Mouse (Mus musculus): ENCODE measurements around the gene Hoxb13. TPM values are rescaled to one million over a fixed set of nuclear protein-coding genes. Genes with fewer than 3 reads are reported as not detected.
A peak's percentile ranks its signal among the peaks of the same experiment; 100 is the strongest.

The Hoxb13 gene
- polyA plus RNA-seq (2015; fragmentation: Nextera tagmentation; extraction: Ambion mirVana), result 2.3 and 3.6 TPM in 2 replicates

DNA sequence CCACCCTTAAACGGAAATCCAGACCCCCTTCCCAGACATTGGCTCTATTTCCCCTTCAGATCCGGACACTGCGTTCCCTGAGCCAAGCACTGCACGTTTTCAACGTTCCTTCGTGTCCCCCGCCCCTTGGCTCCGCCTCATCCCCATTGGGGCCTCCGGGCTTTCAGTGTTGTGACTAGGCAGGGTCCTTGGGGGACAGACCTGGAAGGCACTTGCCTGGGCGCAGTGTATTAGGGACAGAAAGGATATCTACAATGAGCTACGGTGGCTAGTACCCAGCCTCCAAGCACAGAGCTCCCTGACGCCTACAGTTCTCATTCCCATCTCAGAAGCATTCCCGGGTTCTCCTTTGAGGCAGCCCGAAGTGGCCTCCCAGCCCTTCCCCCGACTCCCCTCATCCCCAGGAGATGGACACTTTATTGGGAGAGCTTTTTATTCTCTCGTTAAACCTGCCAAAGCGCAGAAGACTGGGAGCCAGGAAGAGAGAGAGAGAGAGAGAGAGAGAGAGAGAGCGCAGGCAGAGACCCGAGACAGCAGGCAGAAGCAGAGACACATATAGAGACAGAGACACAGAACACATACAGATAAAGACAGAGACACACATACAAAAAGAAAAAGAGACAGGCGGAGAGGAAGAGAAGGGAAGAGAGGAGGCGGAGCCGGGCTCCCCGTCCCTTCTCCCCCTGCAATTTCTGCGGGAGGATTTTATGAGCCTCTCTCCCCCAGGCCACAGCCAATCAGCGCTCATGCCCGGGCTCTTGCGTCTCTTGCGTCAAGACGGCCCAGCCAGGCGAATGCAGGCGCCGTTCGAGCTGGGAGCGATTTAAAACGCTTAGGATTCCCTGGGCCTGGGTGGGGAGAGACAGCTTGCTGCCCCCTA lies at the start of gene Hoxb13:
TSS of gene Hoxb13 (plus strand) at position 796 of the 880 bp plus-strand sequence.
- 0 out of 2 replicates have a peak, but pooled peaks have one; percentile 43 for ATAC-seq
- WGBS, result under 1% methylated on average over 35 of the region's 35 CpGs
- Histone ChIP-seq H3K36me3 (no peaks in the 10 kb centered on the region), H3K27ac (no peak within 1 kb of the TSS), H3K4me1 (replicated peaks) (peaks cover 9% of the 10 kb centered on the region), H3K27me3 (replicated peaks) (peaks cover 96% of the 10 kb centered on the region), H3K9me3 (no peaks in the 10 kb centered on the region), H3K4me3 (replicated peaks) (peak within 1 kb of the TSS; percentile 25), H3K9ac (0 out of 2 replicates have a peak within 1 kb of the TSS, but pooled peaks have one; percentile 0), H3K4me2 (replicated peaks) (peak within 1 kb of the TSS; percentile 45)

DNA sequence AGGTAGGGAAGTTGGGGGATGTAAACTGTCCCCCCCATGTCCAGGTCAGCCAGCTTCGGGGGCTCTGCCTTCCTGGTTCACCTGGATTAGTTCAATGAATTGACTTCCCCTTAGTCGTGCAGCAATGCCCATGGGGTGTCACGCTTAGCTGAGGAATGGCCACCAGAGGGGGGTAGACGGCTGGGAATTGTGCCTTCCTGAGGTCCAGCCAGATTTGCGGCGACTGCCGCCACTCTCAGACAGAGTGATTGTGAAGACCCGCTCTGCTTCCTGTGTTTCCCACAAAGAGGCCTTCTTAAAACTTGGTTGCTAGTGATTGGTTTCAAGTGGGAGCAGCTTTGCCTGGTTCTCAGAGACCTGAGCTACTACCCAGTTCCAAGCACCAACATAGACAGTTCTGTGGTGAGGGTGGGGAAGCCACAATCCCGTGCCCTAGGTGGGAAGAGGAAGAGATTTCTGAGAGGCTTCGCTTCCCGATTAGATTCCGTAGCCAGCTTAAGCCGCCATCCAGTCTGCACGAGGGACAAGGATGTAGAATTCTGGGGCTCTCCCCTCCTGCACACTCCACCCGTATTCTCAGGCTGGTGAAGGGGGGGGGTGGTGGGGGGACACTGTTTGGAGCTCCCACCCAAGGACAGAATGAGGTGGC lies 48.4 kb upstream of the Hoxb13 start:
- no peak overlapping the region for H3K4me3 ChIP-seq (replicated peaks)
- H3K4me2 ChIP-seq (replicated peaks), result peak overlapping the region; percentile 52
- H3K36me3 ChIP-seq, result no peaks in the 10 kb centered on the region
- 2% methylated on average over 15 of the region's 15 CpGs for WGBS
- H3K9me3 ChIP-seq, result no peaks in the 10 kb centered on the region
- peak; percentile 74 for ATAC-seq
- peaks cover 19% of the 10 kb centered on the region for H3K27me3 ChIP-seq (replicated peaks)
- H3K9ac ChIP-seq, result peak overlapping the region; percentile 28; the same call in 1 of the 2 replicates
- peaks cover 2% of the 10 kb centered on the region for H3K4me1 ChIP-seq (replicated peaks)
- no peak overlapping the region for H3K27ac ChIP-seq

DNA sequence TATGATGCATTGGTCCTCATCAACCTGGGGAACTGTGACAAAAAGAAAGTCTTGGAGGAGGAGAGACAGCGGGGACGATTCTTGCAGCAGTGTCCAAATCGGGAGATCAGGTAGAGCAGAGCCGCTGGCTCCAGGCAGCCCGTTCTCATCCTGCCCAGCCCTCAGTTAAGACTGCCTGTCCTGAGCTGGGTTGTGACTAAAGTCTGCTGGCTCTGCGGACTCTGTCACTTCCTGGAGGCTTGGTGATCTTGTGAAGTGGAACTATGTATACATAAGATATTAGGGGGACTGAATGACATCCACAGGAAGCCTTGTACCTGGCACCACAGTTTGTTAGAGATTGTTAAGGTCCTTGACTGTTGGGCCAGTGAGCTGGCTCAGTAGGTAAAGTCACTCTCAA lies 46.6 kb upstream of the Hoxb13 start:
- Histone ChIP-seq H3K4me3 (replicated peaks) (no peak overlapping the region), H3K4me2 (replicated peaks) (no peak overlapping the region), H3K27ac (no peak overlapping the region), H3K36me3 (no peaks in the 10 kb centered on the region), H3K27me3 (replicated peaks) (peaks cover 28% of the 10 kb centered on the region), H3K4me1 (replicated peaks) (no peaks in the 10 kb centered on the region; the same call in none of the 2 replicates), H3K9me3 (no peaks in the 10 kb centered on the region), H3K9ac (no peak overlapping the region)
- 56% methylated on average over 6 of the region's 6 CpGs for WGBS
- ATAC-seq, result peak; percentile 66

DNA sequence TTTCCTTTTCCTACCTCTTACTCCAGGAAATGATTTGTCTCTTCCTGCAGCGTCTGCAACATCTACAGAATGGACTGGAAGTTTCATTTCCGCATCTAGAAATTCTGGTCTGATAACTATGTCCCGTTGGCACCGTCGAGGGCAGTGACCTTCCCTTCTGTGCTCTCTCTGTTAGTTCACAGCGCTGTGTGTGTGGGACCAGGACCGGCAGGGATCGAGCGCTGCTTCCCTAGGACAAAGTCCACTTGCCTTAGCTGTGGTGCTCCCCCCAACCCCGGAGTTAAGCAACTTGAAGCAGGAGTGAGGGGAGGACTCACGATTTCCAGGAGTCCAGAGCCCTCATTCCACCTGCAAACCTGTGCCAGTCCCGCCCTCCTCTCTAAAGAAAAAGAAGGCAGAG lies 29.3 kb upstream of the Hoxb13 start:
- 50% methylated on average over 12 of the region's 12 CpGs for WGBS
- no peaks in the 10 kb centered on the region for H3K9me3 ChIP-seq
- H3K4me2 ChIP-seq (replicated peaks), result peak overlapping the region; percentile 31
- H3K4me3 ChIP-seq (replicated peaks), result no peak overlapping the region
- no peak overlapping the region for H3K27ac ChIP-seq
- H3K9ac ChIP-seq, result no peak overlapping the region
- no peaks in the 10 kb centered on the region for H3K36me3 ChIP-seq
- no peak for ATAC-seq
- H3K27me3 ChIP-seq (replicated peaks), result peaks cover 53% of the 10 kb centered on the region
- no peaks in the 10 kb centered on the region for H3K4me1 ChIP-seq (replicated peaks)

DNA sequence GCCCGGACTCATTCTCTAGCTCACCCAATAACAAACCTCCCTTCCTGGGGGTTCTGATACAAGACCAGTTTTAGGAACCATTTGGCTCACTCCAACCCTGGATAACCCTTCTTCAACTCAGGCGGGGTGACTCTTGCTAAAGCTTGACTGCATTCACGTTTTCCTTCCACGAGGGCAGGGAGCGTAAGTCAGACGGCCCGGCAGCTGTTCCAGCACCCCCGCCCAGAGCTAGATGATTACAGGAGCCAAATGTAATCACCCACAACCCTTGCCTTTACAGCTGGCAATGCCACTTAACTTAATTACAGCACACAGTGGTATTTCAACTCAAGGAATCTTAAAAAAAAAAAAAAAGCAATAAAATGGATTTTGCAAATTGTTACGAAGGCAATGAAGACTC lies 26.0 kb upstream of the Hoxb13 start:
- Histone ChIP-seq H3K9me3 (no peaks in the 10 kb centered on the region), H3K4me2 (replicated peaks) (no peak overlapping the region), H3K9ac (no peak overlapping the region), H3K4me3 (replicated peaks) (no peak overlapping the region), H3K4me1 (replicated peaks) (peaks cover 4% of the 10 kb centered on the region; the same call in 1 of the 2 replicates), H3K36me3 (no peaks in the 10 kb centered on the region), H3K27me3 (replicated peaks) (peaks cover 86% of the 10 kb centered on the region), H3K27ac (no peak overlapping the region)
- no peak for ATAC-seq
- WGBS, result 25% methylated on average over 9 of the region's 9 CpGs

DNA sequence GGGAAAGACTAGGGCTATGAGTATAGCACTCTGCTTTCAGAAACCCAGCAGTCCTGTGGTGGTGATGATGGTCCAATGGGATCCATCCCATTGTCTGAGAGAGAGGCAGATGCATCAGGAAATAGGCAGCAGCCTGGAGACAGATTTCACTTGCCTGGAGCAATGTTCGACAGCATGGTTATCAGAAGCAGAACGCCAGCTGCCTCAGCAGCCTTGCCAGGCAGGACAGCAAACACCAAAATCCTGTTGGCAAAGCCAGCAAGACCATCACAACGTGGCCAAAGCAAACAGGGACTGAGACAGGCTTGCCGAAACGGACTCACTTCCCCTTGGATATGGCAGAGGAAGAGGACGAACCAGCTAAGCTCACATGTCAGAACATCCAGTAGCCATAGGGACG lies 25.1 kb upstream of the Hoxb13 start:
- Histone ChIP-seq H3K36me3 (no peaks in the 10 kb centered on the region), H3K4me2 (replicated peaks) (no peak overlapping the region), H3K9ac (no peak overlapping the region), H3K4me1 (replicated peaks) (peaks cover 5% of the 10 kb centered on the region; the same call in 1 of the 2 replicates), H3K27ac (no peak overlapping the region), H3K4me3 (replicated peaks) (no peak overlapping the region), H3K9me3 (no peaks in the 10 kb centered on the region), H3K27me3 (replicated peaks) (peaks cover 95% of the 10 kb centered on the region)
- no peak for ATAC-seq
- WGBS, result 20% methylated on average over 7 of the region's 7 CpGs

DNA sequence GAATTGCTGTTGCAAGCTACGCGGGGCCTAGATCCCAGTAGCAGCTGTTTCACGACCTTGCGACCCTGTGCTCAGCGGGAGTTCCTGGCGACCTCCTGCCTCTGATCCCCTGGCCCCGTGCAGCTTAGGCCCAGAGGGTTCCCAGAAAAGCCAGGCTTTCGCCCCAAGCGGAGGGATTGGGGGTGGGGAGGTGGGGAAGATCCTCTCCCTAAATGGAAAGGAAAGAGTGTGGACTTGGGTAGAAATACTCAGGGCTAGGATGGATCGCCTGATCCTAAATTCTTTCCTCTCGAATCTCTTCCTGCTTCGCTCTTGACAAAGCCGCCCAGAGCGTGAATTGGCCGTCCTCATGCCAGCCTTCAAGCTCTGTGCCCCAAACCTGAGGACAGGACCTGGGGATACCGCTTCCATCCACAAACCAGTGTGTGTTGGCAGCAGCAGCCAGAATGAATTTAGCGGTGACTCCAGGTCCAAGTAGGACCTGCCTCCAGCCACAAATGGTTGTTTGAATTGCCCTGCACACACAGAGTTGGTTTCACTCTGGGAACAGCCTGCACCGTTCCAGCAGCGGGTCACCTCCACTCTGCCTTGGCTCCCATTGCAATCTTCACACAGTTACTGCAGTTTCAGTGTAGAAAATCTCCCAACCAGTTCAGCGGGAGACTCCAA lies 23.3 kb upstream of the Hoxb13 start:
- no peak for ATAC-seq
- H3K27me3 ChIP-seq (replicated peaks), result peaks cover 94% of the 10 kb centered on the region
- H3K27ac ChIP-seq, result no peak overlapping the region
- peaks cover 5% of the 10 kb centered on the region; the same call in 1 of the 2 replicates for H3K4me1 ChIP-seq (replicated peaks)
- H3K9ac ChIP-seq, result no peak overlapping the region
- WGBS, result 17% methylated on average over 20 of the region's 20 CpGs
- H3K36me3 ChIP-seq, result no peaks in the 10 kb centered on the region
- H3K4me3 ChIP-seq (replicated peaks), result no peak overlapping the region
- no peaks in the 10 kb centered on the region for H3K9me3 ChIP-seq
- H3K4me2 ChIP-seq (replicated peaks), result no peak overlapping the region

DNA sequence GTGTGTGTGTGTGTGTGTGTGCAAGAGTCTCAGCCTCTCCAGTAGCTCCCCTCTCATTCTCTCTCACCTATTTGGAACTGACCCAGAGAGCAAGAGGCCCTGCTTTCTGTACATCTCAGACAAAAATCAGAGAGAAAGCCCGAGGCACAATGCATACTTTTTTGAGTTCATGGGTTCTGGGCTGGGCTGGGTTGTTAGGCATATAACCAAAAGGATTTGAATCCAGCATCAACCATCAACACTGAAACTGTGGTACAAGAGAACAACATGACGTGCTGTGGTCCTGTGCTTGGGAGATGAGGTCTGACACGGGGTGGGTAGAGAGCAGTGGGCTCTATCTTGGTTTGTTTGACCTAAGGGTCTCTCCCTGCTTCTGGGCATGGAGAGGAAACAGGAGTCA lies 22.5 kb upstream of the Hoxb13 start:
- H3K4me2 ChIP-seq (replicated peaks), result no peak overlapping the region

DNA sequence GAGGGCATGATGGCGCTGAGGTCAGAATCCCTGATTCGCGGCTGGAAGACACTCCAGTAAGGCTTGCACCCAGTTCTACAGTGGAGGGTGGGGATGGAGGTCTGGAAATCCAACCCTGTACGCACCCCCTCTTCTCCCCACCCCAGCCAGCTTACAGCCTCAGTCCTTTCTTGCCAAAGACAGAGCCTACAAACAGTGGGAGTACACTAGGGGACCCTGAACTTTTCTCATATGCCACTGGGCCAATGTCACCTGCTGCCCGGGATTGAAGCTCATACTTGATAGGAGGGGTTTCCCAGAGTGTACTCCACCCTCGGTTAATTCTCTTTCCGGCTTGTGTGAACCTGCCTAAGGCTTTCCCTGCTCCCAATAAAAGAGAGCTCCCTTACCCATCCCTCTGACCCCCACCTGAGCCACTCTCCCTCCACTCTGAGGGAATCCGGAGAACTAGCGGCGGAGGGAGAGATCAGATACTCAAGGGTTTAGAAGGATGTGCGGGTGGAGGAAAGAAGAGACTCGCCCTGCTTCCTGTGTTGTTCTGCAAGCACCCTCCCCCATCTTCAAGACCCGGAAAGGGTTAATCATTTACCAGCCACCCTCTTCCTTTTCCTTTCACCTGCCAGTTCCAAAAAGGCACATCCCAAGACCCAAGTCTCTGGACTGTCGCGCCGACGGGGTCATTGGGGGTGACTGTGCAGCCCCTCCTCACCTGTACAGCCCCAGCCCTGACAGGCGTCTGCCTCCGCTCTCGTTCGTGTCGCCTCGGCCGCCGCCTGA lies 21.4 kb upstream of the Hoxb13 start:
- Histone ChIP-seq H3K36me3 (no peaks in the 10 kb centered on the region), H3K27me3 (replicated peaks) (peaks cover 92% of the 10 kb centered on the region), H3K4me2 (replicated peaks) (peak overlapping the region; percentile 46), H3K4me3 (replicated peaks) (peak overlapping the region; percentile 23; the same call in 1 of the 2 replicates), H3K4me1 (replicated peaks) (peaks cover 5% of the 10 kb centered on the region; the same call in 1 of the 2 replicates), H3K9me3 (no peaks in the 10 kb centered on the region), H3K27ac (no peak overlapping the region), H3K9ac (no peak overlapping the region)
- 2% methylated on average over 25 of the region's 25 CpGs for WGBS
- ATAC-seq, result no peak

More for the DNA sequence above, 22.5 kb upstream of the Hoxb13 start:
- Histone ChIP-seq H3K36me3 (no peaks in the 10 kb centered on the region), H3K9me3 (no peaks in the 10 kb centered on the region), H3K27me3 (replicated peaks) (peaks cover 94% of the 10 kb centered on the region), H3K4me3 (replicated peaks) (no peak overlapping the region), H3K27ac (no peak overlapping the region), H3K9ac (no peak overlapping the region), H3K4me1 (replicated peaks) (peaks cover 5% of the 10 kb centered on the region; the same call in 1 of the 2 replicates)
- ATAC-seq, result no peak
- WGBS, result 21% methylated on average over 3 of the region's 3 CpGs

DNA sequence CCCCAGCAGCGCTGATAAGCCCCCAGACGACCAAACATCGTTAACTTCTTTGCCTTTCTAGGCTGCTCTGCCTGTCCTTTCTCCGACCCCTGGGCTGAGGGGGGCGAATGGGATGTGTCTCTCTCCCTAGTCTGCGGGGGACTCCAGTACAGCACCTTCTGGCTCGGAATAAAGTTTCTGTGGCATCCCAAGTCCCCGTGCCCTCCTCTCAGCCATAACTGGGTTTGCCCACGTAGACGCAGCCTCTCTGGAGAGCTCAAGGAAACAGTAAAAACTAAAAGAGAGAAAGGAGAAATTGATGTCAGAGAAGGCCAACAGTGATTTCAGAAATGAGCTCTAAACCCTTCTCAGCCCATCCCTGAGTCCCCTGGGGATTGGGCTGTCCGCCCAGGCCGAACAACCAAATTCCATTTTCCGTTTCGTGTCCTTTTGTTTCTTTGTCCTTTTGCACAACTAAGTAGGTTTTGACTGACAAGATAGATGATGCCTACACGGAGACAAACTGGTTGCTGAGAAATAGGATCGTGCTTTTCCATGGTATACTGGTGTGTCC lies 20.8 kb upstream of the Hoxb13 start:
- no peak for ATAC-seq
- H3K27ac ChIP-seq, result no peak overlapping the region
- peak overlapping the region; percentile 46 for H3K4me2 ChIP-seq (replicated peaks)
- H3K4me3 ChIP-seq (replicated peaks), result peak overlapping the region; percentile 23; the same call in 1 of the 2 replicates
- no peaks in the 10 kb centered on the region for H3K9me3 ChIP-seq
- no peaks in the 10 kb centered on the region for H3K36me3 ChIP-seq
- no peak overlapping the region for H3K9ac ChIP-seq
- 3% methylated on average over 16 of the region's 16 CpGs for WGBS
- H3K4me1 ChIP-seq (replicated peaks), result peaks cover 5% of the 10 kb centered on the region; the same call in 1 of the 2 replicates
- peaks cover 92% of the 10 kb centered on the region for H3K27me3 ChIP-seq (replicated peaks)

DNA sequence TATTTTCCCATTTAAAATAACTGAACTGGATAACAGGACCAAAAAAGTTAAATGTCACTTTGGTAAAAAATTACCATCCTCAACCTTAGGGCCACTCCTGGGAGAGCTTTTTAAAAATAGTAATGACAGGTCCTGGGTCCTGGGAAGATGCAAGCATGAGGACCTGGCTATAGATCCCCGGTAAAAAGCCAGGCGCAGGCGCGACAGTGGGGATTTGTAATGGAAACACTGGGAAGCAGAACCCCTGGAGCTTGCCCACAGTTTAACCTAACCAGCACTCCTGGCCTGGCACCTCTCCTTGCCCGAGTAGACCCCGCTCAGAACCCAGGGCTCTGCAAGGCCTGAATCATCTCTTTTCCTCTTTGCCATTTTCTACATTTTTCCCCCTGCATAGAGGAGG lies 19.2 kb upstream of the Hoxb13 start:
- Histone ChIP-seq H3K9ac (no peak overlapping the region), H3K4me1 (replicated peaks) (peaks cover 5% of the 10 kb centered on the region; the same call in 1 of the 2 replicates), H3K36me3 (no peaks in the 10 kb centered on the region), H3K4me2 (replicated peaks) (no peak overlapping the region), H3K4me3 (replicated peaks) (no peak overlapping the region), H3K27ac (no peak overlapping the region), H3K27me3 (replicated peaks) (peaks cover 93% of the 10 kb centered on the region), H3K9me3 (no peaks in the 10 kb centered on the region)
- 5% methylated on average over 6 of the region's 6 CpGs for WGBS
- no peak for ATAC-seq

All from intestine, embryonic 15.5 days (tissue).